Mouse (Mus musculus) kidney, embryonic 16.5 days (tissue): Measurements from ENCODE around the gene Rsph3b. TPM values are rescaled to one million over a fixed set of nuclear protein-coding genes. Genes with fewer than 3 reads are reported as not detected.

ENCODE experiments used
- ATAC-seq: fragments of 200-750 bp; cut with Nextera tagmentation; 2 replicates; pipeline ENCODE4 v1.8.0; 2017; ENCODE audit warnings: moderate TSS enrichment; ENCODE audit not compliant: low FRiP score, low TSS enrichment
- H3K27ac ChIP-seq: fragments of 300-500 bp; sonication (generic); 2 replicates; pipeline ENCODE4 v1.5.1; 2014; ENCODE audit warnings: low read length
- H3K27me3 ChIP-seq: fragments of 300-500 bp; sonication (generic); 2 replicates; pipeline ENCODE4 v1.6.1; 2014; ENCODE audit warnings: low read length, control low read depth, mixed read lengths; ENCODE audit not compliant: insufficient read depth
- H3K36me3 ChIP-seq: fragments of 300-500 bp; sonication (generic); 2 replicates; pipeline ENCODE4 v1.6.1; 2014; ENCODE audit warnings: low read length, control low read depth, mixed read lengths; ENCODE audit not compliant: insufficient read depth
- H3K4me1 ChIP-seq: fragments of 300-500 bp; sonication (generic); 2 replicates; pipeline ENCODE4 v1.6.1; 2014; ENCODE audit warnings: low read length, control low read depth, mixed read lengths; ENCODE audit not compliant: insufficient read depth
- H3K4me2 ChIP-seq: fragments of 300-500 bp; sonication (generic); replicated peaks from 2 replicates; pipeline ENCODE4 v1.6.1; 2014; ENCODE audit warnings: low read depth, low read length
- H3K4me3 ChIP-seq: fragments of 300-500 bp; sonication (generic); 2 replicates; pipeline ENCODE4 v1.5.1; 2014; ENCODE audit warnings: mild to moderate bottlenecking, low read length
- H3K9ac ChIP-seq: fragments of 300-500 bp; sonication (generic); replicated peaks from 2 replicates; pipeline ENCODE4 v1.6.1; 2014; ENCODE audit warnings: low read length
- H3K9me3 ChIP-seq: fragments of 300-500 bp; sonication (generic); 2 replicates; pipeline ENCODE4 v1.6.1; 2016; ENCODE audit warnings: low read length, control low read depth
- WGBS: fragments of 180-500 bp; shearing (Covaris S2); extraction: QIAGEN DNeasy Blood & Tissue Kit; methylation state at CpG from one replicate; pipeline ENCODE4 v1.1.7; 2014; 5-methylcytosine and 5-hydroxymethylcytosine counted together
- polyA plus RNA-seq: library from polyadenylated mRNA; unstranded; fragments of >200 nt; fragmentation: Nextera tagmentation; extraction: Ambion mirVana; gene quantifications from 2 replicates; pipeline ENCODE4 v1.2.1, GENCODE M21; 2015

Gene Rsph3b
- polyA plus RNA-seq, 1 experiment from 2014 or later: 60.4 TPM

DNA sequence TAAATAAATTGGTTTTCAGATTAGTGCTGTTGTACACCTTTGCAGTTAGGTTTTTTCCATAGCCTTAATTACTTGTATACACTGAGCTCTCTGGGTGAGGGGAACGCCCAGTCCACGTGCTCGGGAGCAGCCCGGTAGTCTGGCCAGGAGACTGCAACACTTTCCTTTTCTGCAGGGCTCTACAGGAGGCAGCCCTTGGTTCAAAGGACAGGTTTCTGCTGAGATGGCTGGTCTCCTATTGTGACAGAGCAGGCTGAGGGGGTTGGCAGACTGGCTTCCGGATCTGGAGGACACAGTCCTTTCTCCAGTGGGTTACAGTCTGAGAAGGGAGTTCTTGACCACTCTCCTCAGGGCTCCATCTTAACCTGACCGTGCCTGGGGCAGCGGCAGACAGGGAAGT lies 80.7 kb downstream of the Rsph3b start:
- ATAC-seq: peak; percentile 86
- Histone ChIP-seq H3K4me1 (peaks cover 28% of the 10 kb centered on the region), H3K27ac (0 out of 2 replicates have a peak overlapping the region, but pooled peaks have one; percentile 59), H3K4me3 (no peak overlapping the region), H3K9me3 (no peaks in the 10 kb centered on the region), H3K27me3 (no peaks in the 10 kb centered on the region), H3K9ac (no peak overlapping the region), H3K36me3 (no peaks in the 10 kb centered on the region), H3K4me2 (no peak overlapping the region)
- WGBS: 26% methylated on average over 7 of the region's 7 CpGs

DNA sequence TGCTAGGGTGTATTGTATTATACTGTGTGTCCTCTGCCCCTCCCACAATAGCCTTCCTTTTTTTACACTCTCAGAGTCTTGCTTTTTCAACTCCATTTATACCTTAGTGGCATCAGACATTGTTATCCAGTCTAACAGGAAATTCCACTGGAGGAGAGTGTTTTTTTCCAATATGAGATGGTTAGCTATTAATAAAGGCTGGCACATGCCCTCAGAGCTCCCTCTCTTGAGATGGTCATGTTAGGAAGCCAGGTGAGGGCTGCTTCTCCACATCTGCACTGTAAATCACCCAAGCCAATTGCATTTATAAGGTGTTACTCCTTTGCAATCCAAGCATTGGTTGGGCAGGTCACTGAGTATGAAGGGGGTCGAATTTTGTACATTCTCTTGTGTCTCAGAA lies 81.9 kb downstream of the Rsph3b start:
- H3K27ac ChIP-seq: 0 out of 2 replicates have a peak overlapping the region, but pooled peaks have one; percentile 36
- H3K27me3 ChIP-seq: no peaks in the 10 kb centered on the region
- H3K9ac ChIP-seq: no peak overlapping the region
- no peaks in the 10 kb centered on the region for H3K36me3 ChIP-seq
- ATAC-seq: no peak
- 49% methylated on average over 1 of the region's 1 CpGs for WGBS
- peaks cover 34% of the 10 kb centered on the region for H3K4me1 ChIP-seq
- no peak overlapping the region for H3K4me3 ChIP-seq
- no peaks in the 10 kb centered on the region for H3K9me3 ChIP-seq
- H3K4me2 ChIP-seq: no peak overlapping the region

DNA sequence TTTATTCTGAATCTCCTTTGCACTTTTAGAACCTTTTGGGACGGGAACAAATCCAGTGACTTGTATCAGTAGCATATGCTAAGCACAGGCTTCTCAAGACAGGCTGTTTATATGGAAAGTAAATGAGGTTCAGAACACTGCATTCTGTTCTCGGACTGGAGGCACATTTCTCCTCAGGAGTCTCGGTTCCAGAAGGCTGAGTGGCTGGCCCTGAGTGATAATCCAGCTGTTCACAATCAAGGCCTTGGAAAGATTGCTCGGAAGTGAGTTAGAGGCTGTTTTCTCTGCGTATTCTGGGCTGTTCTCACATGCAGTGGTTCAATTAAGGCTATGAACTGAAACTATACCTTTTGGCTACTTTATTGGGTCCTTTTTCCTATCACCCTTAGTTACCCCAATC lies 82.9 kb downstream of the Rsph3b start:
- Histone ChIP-seq H3K27me3 (no peaks in the 10 kb centered on the region), H3K4me3 (no peak overlapping the region), H3K4me1 (peaks cover 44% of the 10 kb centered on the region), H3K9me3 (no peaks in the 10 kb centered on the region), H3K4me2 (no peak overlapping the region), H3K27ac (no peak overlapping the region), H3K9ac (no peak overlapping the region), H3K36me3 (no peaks in the 10 kb centered on the region)
- ATAC-seq: no peak
- WGBS: 59% methylated on average over 5 of the region's 5 CpGs

DNA sequence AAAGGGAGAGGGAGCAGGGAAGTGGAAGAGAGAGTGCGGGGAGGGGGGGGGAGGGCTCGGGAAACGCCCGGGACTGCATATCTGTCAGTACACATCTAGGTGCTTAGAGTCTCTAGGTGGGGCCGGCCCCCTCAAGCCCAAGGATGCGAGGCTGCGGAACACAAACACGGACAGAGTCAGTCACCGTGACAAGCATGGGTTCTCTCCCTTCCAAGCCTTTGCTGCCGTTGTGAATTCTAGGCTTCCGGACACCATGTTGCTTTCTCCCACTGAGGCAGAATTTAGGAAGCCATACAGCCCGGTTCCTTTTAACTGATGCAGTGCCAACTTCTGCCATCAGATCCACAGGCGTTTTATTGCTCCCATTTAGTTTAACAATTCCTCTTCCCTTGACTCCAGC lies 83.6 kb downstream of the Rsph3b start:
- Histone ChIP-seq H3K4me3 (no peak overlapping the region), H3K9me3 (no peaks in the 10 kb centered on the region), H3K4me1 (peaks cover 52% of the 10 kb centered on the region), H3K27me3 (no peaks in the 10 kb centered on the region), H3K27ac (peak overlapping the region; percentile 9; the same call in 1 of the 2 replicates), H3K36me3 (no peaks in the 10 kb centered on the region), H3K4me2 (peak overlapping the region; percentile 21; the same call in 1 of the 2 replicates), H3K9ac (peak overlapping the region; percentile 49; the same call in 1 of the 2 replicates)
- WGBS: 16% methylated on average over 13 of the region's 13 CpGs
- ATAC-seq: no peak

DNA sequence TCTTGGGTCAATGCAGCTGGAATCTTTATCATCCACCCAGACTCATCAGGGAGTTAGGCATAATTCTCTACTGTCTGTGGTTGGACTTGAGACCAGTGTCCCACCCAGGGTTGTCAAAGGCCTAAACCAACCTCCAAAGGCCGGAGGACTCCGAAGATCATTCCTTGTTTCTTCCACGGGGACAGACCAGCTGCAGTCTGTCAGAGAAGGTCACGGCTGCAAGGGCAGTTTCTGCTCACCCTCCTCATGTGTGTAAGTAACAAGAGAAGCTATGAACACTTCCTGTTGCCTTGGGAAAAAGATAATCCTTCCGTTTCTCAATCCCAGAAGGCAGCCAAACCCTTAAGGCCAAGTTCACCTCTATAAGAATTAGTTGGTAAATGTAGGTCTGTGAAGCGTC lies 85.0 kb downstream of the Rsph3b start:
- no peak overlapping the region for H3K9ac ChIP-seq
- no peaks in the 10 kb centered on the region for H3K27me3 ChIP-seq
- no peaks in the 10 kb centered on the region for H3K36me3 ChIP-seq
- H3K9me3 ChIP-seq: no peaks in the 10 kb centered on the region
- no peak overlapping the region for H3K4me3 ChIP-seq
- H3K27ac ChIP-seq: no peak overlapping the region
- no peak overlapping the region for H3K4me2 ChIP-seq
- peaks cover 55% of the 10 kb centered on the region for H3K4me1 ChIP-seq
- WGBS: 49% methylated on average over 6 of the region's 6 CpGs
- ATAC-seq: no peak

DNA sequence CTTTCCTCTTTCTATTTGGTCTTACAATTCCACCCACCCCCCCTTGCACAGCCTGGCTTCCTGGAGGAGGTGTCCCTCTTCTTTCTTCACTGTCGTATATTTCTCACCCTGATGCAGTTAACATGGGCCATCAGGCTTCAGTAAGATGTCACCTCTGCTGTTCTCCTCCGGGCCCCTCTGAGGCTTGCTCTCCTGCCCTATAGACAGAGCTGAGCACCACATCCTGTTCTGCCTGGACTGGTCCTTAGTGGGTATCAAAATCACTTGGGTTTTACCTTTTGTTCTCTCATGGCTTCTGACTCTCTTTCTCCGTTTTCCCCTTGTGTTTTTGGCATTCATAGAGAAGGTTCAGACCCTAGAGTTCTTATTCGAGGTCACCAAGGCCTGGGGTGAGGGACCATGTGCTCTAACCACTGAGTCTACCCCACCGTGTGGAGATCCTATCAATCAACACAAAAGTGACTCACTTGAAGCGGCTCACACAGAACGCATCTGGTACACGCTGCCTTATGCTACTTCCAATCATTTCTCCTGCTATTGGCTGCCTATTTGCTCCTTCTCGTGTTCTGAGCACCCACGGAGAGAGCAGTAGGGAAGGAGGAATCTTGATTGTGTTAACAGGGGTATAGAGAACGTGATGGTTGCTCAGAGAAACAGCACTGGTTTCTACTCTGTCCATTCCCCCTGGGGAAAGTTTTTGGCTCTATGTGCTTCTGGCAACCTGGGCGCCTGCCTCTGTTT lies 86.3 kb downstream of the Rsph3b start:
- no peak for ATAC-seq
- no peak overlapping the region for H3K27ac ChIP-seq
- H3K27me3 ChIP-seq: no peaks in the 10 kb centered on the region
- WGBS: 67% methylated on average over 12 of the region's 12 CpGs
- no peak overlapping the region for H3K4me3 ChIP-seq
- peak overlapping the region; percentile 50 for H3K4me2 ChIP-seq
- no peaks in the 10 kb centered on the region for H3K9me3 ChIP-seq
- no peaks in the 10 kb centered on the region for H3K36me3 ChIP-seq
- peaks cover 55% of the 10 kb centered on the region for H3K4me1 ChIP-seq
- H3K9ac ChIP-seq: no peak overlapping the region

DNA sequence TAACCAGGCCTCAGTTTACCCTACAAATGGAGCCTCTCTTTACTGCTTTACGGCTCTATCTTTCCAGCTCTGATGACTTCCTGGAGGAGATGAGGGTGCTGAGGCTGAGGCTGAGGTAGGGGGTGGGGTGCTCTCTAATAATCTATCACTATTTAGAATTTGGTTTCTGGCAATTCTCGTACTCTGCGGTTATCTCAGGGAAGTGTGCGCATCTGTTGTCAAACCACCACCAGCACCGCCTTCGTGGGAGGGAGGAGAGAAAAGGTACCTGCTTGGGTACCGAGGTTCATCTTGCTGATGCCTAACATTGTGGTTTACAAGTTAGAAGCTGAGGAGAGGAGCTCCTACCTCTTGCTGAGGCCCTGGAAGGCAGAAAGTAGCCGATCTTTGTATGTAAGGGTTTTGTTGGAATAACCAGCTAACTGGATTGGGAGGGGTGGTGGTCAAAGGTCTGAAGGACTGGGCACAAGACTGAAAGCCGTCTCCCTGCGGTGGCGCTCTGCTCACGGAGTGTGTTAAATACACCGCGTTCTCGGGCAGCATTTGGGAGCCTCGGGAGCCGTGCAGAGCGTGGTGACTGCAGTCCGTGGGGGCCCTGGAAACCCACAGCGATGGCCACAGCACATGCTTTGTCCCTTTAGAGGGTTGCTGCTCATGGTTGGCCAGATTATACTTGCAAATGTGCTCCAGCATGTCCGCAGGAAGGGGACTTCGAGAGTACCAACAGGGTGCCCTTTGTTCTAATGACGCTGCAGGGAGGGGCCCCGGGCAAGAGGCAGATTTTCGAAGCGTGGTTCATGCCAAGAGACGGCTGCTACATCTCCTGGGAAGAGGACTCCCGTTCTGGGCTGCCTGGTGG lies 87.1 kb downstream of the Rsph3b start:
- H3K4me2 ChIP-seq: peak overlapping the region; percentile 50
- H3K4me3 ChIP-seq: peak overlapping the region; percentile 26
- peaks cover 50% of the 10 kb centered on the region for H3K4me1 ChIP-seq
- no peaks in the 10 kb centered on the region for H3K36me3 ChIP-seq
- peak overlapping the region; percentile 83 for H3K27ac ChIP-seq
- peak overlapping the region; percentile 43 for H3K9ac ChIP-seq
- WGBS: 12% methylated on average over 28 of the region's 28 CpGs
- H3K27me3 ChIP-seq: no peaks in the 10 kb centered on the region
- ATAC-seq: peak; percentile 69; the same call in 1 of the 2 replicates
- H3K9me3 ChIP-seq: no peaks in the 10 kb centered on the region

DNA sequence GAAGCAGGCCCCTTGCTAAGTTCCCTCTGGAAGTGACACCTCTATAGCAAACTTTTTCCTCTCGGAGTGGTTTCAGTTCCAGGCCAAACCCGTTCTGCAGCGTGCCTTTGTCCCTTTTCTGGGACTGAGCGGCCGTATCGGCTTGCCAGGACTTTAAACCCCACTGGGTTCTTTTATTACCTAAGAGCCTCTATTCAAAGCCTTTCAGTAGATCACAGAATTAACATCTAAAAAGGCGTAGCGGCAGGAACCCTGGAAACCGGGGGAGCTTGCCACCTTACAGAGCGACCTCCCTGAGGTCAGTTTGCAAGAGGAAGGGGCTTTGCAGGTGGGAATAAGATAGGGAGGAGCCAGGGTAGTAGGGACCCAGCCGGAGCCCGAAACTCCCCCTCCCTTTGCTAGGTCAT lies 88.0 kb downstream of the Rsph3b start:
- no peak for ATAC-seq
- H3K27ac ChIP-seq: peak overlapping the region; percentile 80
- WGBS: 25% methylated on average over 12 of the region's 12 CpGs
- H3K36me3 ChIP-seq: no peaks in the 10 kb centered on the region
- H3K4me3 ChIP-seq: no peak overlapping the region
- H3K4me2 ChIP-seq: 0 out of 2 replicates have a peak overlapping the region, but pooled peaks have one; percentile 7
- H3K4me1 ChIP-seq: peaks cover 47% of the 10 kb centered on the region
- no peak overlapping the region for H3K9ac ChIP-seq
- H3K9me3 ChIP-seq: no peaks in the 10 kb centered on the region
- H3K27me3 ChIP-seq: no peaks in the 10 kb centered on the region

DNA sequence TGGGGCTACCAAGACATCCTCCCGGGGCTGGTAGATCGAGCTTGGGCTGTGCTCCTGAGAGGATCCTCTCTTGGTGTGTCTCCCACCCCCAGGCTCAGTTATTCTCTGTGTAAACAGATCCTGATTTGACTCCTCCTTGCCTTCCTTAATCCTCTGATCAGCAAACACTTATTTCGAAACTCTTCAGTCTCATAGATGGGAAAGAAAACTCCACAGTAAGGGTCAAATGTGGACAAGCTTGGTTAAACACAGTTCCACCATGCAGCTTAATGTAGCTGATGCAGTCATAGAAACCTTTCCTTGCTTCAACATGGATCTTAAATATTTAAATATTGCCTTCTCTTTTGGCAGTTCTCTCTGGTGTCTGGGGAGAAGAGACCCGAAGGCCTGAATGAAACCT lies 88.4 kb downstream of the Rsph3b start:
- no peaks in the 10 kb centered on the region for H3K36me3 ChIP-seq
- no peak overlapping the region for H3K4me3 ChIP-seq
- 25% methylated on average over 4 of the region's 4 CpGs for WGBS
- no peaks in the 10 kb centered on the region for H3K9me3 ChIP-seq
- no peak overlapping the region for H3K4me2 ChIP-seq
- peaks cover 43% of the 10 kb centered on the region for H3K4me1 ChIP-seq
- H3K27me3 ChIP-seq: no peaks in the 10 kb centered on the region
- peak overlapping the region; percentile 80 for H3K27ac ChIP-seq
- ATAC-seq: no peak
- no peak overlapping the region for H3K9ac ChIP-seq
